Mouse (Mus musculus): Measurements from ENCODE around the gene Fam3c. TPM values are rescaled to one million over a fixed set of nuclear protein-coding genes. Genes with fewer than 3 reads are reported as not detected.
"Not testable (repeated sequence)": the region's sequence is repeated elsewhere in the genome, so short reads cannot be mapped to it uniquely, and the experiment has no call there.

Gene Fam3c
- total RNA-seq, 2 experiments from 2014 or later = 59.4 to 63.4 TPM

GRCm38 (mm10) chr6:22293922-22294321 is 62.1 kb downstream of the Fam3c start:
- no peak for DNase-seq (ENCODE audit: low spot score in 2 of 2)

GRCm38 (mm10) chr6:22292056-22292455 is 64.0 kb downstream of the Fam3c start:
- no peak for DNase-seq (ENCODE audit: low spot score in 2 of 2)

GRCm38 (mm10) chr6:22290790-22291189 is 65.3 kb downstream of the Fam3c start:
- no peak for DNase-seq (ENCODE audit: low spot score in 2 of 2)

- DNase-seq (ENCODE audit: low spot score in 2 of 2) = no peak
Observed at GRCm38 (mm10) chr6:22289461-22290021, 66.5 kb downstream of the Fam3c start.

- no peak for DNase-seq (ENCODE audit: low spot score in 2 of 2)
Observed at GRCm38 (mm10) chr6:22288737-22289460, 67.1 kb downstream of the Fam3c start.

- DNase-seq (ENCODE audit: low spot score in 2 of 2) = no peak
Observed at GRCm38 (mm10) chr6:22288004-22288736, 67.9 kb downstream of the Fam3c start, which contains the start of gene Wnt16. Wnt16 (plus strand) TSS chr6:22288227.

- no peak for DNase-seq (ENCODE audit: low spot score in 2 of 2)
Observed at GRCm38 (mm10) chr6:22282405-22282804, 73.6 kb downstream of the Fam3c start.

GRCm38 (mm10) chr6:22280217-22280861 is 75.7 kb downstream of the Fam3c start:
- DNase-seq (ENCODE audit: low spot score in 2 of 2) = peak in 1 of 2 experiments; percentile 20

GRCm38 (mm10) chr6:22277941-22278340 is 78.1 kb downstream of the Fam3c start:
- no peak for DNase-seq (ENCODE audit: low spot score in 2 of 2)

- no peak for DNase-seq (ENCODE audit: low spot score in 2 of 2)
Observed at GRCm38 (mm10) chr6:22269840-22270521, 86.1 kb downstream of the Fam3c start.

GRCm38 (mm10) chr6:22268677-22269076 is 87.4 kb downstream of the Fam3c start:
- DNase-seq (ENCODE audit: low spot score in 2 of 2) = no peak

- DNase-seq (ENCODE audit: low spot score in 2 of 2) = no peak
Observed at GRCm38 (mm10) chr6:22267807-22268667, 88.0 kb downstream of the Fam3c start.

GRCm38 (mm10) chr6:22266018-22266417 is 90.0 kb downstream of the Fam3c start:
- no peak for DNase-seq (ENCODE audit: low spot score in 2 of 2)

GRCm38 (mm10) chr6:22264094-22264493 is 91.9 kb downstream of the Fam3c start:
- not testable (repeated sequence) for DNase-seq (ENCODE audit: low spot score in 2 of 2)

- DNase-seq (ENCODE audit: low spot score in 2 of 2) = no peak
Observed at GRCm38 (mm10) chr6:22262519-22262918, 93.5 kb downstream of the Fam3c start.

- no peak for DNase-seq (ENCODE audit: low spot score in 2 of 2)
Observed at GRCm38 (mm10) chr6:22258784-22259183, 97.3 kb downstream of the Fam3c start.
